Mouse (Mus musculus): ENCODE results near the gene Phospho2. TPM values are rescaled to one million over a fixed set of nuclear protein-coding genes. Genes with fewer than 3 reads are reported as not detected.

Gene Phospho2
- polyA plus RNA-seq (2015; fragmentation: Illumina TruSeq; extraction: RNeasy Lipid Tissue Mini Kit (QIAGEN cat#74804); ENCODE audit: insufficient read depth, low read depth, low replicate concordance): 3.7 TPM

DNA sequence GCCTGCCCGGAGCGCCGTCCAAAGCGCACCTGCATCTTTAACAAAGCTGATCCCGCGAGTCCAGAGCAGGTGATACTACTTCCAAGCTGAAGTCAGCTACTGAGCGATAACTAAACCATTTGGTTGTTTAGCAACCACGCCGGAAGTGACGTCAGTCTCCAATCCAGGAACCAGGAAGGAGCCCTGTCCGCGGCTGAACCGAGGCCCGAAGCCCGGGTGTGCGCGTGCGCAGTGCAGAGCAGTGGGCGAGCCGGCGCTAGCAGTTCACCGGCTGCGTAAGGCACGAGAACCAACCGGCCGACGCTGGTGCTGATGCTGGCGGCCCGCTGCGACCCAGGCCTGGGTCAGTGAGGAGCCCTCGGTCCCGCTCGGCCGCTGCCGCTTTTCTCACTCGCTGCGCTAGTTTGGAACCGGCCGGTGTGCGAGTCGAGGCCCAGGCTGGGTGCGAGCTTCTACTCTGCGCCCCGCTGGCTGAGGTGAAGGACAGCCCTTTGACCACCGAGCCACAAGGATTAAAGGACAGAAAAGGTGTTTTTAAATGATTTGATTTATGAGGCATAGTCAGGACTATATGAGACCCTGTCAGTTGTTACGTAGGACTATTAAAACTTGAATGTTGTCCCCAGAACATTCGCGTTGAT is at the start of gene Phospho2, which contains the start of gene Ccdc173:
Phospho2 (plus strand) TSS at position 195 of the 641 bp plus-strand sequence.
Ccdc173 (minus strand) TSS at position 147 of the 641 bp plus-strand sequence.

GRCm38 (mm10) chr2:69821711-69822110 is 32.3 kb downstream of the Phospho2 start, which contains the start of gene Klhl23:
Gene Klhl23, plus strand, starts transcription at chr2:69821944.

Other genes with a start within 250 kb of the Phospho2 start
- 1.3 TPM for gene Lrp2, start 203.6 kb upstream of the Phospho2 start, polyA plus RNA-seq (2015; fragmentation: Illumina TruSeq; extraction: RNeasy Lipid Tissue Mini Kit (QIAGEN cat#74804); ENCODE audit: insufficient read depth, low read depth, low replicate concordance)
- 1.5 TPM for gene Bbs5, start 142.5 kb upstream of the Phospho2 start, polyA plus RNA-seq (2015; fragmentation: Illumina TruSeq; extraction: RNeasy Lipid Tissue Mini Kit (QIAGEN cat#74804); ENCODE audit: insufficient read depth, low read depth, low replicate concordance)
- not detected for gene Klhl41, start 119.5 kb upstream of the Phospho2 start, polyA plus RNA-seq (2015; fragmentation: Illumina TruSeq; extraction: RNeasy Lipid Tissue Mini Kit (QIAGEN cat#74804); ENCODE audit: insufficient read depth, low read depth, low replicate concordance)
- 4.3 TPM for gene Fastkd1, start 76.1 kb upstream of the Phospho2 start, polyA plus RNA-seq (2015; fragmentation: Illumina TruSeq; extraction: RNeasy Lipid Tissue Mini Kit (QIAGEN cat#74804); ENCODE audit: insufficient read depth, low read depth, low replicate concordance)
- 8.6 TPM for gene Ppig, start 67.1 kb upstream of the Phospho2 start, polyA plus RNA-seq (2015; fragmentation: Illumina TruSeq; extraction: RNeasy Lipid Tissue Mini Kit (QIAGEN cat#74804); ENCODE audit: insufficient read depth, low read depth, low replicate concordance)
- gene Ccdc173, start within 50 bp of the Phospho2 start, polyA plus RNA-seq (2015; fragmentation: Illumina TruSeq; extraction: RNeasy Lipid Tissue Mini Kit (QIAGEN cat#74804); ENCODE audit: insufficient read depth, low read depth, low replicate concordance): not detected
- gene Klhl23, start 32.3 kb downstream of the Phospho2 start, polyA plus RNA-seq (2015; fragmentation: Illumina TruSeq; extraction: RNeasy Lipid Tissue Mini Kit (QIAGEN cat#74804); ENCODE audit: insufficient read depth, low read depth, low replicate concordance): 0.74 TPM
- gene Ssb, start 71.9 kb downstream of the Phospho2 start, polyA plus RNA-seq (2015; fragmentation: Illumina TruSeq; extraction: RNeasy Lipid Tissue Mini Kit (QIAGEN cat#74804); ENCODE audit: insufficient read depth, low read depth, low replicate concordance): 35.4 TPM
- gene Mettl5, start 96.0 kb downstream of the Phospho2 start, polyA plus RNA-seq (2015; fragmentation: Illumina TruSeq; extraction: RNeasy Lipid Tissue Mini Kit (QIAGEN cat#74804); ENCODE audit: insufficient read depth, low read depth, low replicate concordance): 3.0 TPM
- gene Ubr3, start 107.6 kb downstream of the Phospho2 start, polyA plus RNA-seq (2015; fragmentation: Illumina TruSeq; extraction: RNeasy Lipid Tissue Mini Kit (QIAGEN cat#74804); ENCODE audit: insufficient read depth, low read depth, low replicate concordance): 10.1 TPM
- gene Myo3b, start 249.5 kb downstream of the Phospho2 start, polyA plus RNA-seq (2015; fragmentation: Illumina TruSeq; extraction: RNeasy Lipid Tissue Mini Kit (QIAGEN cat#74804); ENCODE audit: insufficient read depth, low read depth, low replicate concordance): not detected

Data from pancreas, adult 10 weeks (tissue).